Mouse (Mus musculus) cerebellum, postnatal 14 days (tissue): ENCODE measurements around the gene Usf2.

Experiments
- DNase-seq, 2 experiments: peaks; one replicate each; pipeline ENCODE4 v3.0.0; 2021; ENCODE audit warnings: mixed read lengths in 2 of 2

Usf2 gene

GRCm38 (mm10) chr7:30956756-30957366, at the start of gene Usf2:
Gene Usf2 (minus strand): TSS chr7:30956803.
- DNase-seq, result peak; percentile 85 to 89

DNA sequence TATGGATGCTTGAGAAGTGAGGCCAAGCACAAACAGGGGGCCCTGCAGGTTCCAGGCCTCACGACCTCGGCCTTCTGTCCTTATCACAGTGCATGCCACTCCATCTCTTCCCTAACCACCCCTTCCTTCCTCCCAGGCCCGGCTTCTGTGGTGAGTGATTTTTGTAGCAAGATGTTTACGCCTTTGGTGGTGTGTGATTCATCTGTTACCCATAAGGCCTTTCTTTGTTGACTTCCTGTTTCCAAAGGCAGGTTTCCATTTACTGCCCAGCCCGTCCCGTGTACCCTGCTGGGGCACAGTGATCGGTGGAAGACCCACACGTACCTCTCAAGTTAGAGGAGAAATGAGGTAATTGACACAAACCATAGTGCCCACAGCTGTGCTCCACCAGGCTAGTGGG, 46.0 kb upstream of the Usf2 start:
- no peak for DNase-seq

- DNase-seq, result peak; percentile 87 to 90
Measured at GRCm38 (mm10) chr7:31000505-31001020, 44.0 kb upstream of the Usf2 start.

- no peak for DNase-seq
Measured at GRCm38 (mm10) chr7:30996491-30996890, 39.9 kb upstream of the Usf2 start.

- DNase-seq, result peak; percentile 54 to 63
Measured at GRCm38 (mm10) chr7:30993986-30994385, 37.4 kb upstream of the Usf2 start.

DNA sequence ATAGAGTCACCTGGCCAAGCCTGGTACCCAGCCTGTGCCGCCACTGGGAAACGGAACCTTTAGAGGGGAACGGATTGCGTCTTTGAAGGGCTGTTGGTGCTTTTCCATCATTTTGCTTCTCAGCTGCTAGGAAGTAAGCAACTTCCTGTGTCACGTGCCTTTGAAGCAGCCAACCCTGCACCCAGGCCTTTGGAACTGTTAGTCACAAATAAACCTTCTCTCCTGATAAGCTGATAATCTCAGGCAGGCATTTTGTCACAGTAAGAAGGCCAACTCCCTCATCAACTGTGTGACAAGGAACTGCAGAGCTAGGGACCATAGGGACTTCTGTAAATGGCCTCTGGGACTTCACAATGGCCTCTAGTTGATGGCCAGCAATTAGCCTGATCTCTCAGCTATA, 35.5 kb upstream of the Usf2 start:
- DNase-seq, result no peak

DNA sequence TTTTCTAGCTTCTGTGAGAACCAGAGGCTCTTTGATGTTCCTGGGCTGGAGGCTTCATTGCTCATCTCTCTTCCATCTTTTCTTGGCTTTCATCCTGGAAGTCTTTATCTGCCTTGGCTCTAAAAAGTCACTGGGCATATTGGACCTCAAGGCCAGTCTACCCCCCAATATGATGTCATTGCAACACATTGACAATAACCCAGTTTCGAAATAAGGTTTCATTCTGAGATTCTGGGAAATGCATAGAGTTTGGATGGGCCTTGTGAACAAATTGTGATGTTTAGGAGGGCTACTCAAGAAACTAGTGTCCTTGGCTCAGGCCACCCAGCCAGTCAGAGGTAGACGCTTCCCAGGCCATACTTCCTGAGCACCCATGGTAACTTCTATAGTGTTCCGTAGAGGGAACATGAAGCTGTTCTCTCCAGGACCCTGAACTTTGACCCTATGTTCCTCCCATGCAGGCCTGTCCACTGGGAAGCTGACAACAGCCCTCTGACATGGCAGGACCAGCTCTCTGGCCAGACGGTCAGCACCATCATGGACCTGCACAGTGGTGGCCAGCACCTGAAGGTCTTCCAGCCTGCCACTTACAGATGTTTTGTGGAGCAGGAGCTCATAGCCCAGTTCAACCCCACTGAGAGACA, 32.0 kb upstream of the Usf2 start:
- no peak for DNase-seq

DNA sequence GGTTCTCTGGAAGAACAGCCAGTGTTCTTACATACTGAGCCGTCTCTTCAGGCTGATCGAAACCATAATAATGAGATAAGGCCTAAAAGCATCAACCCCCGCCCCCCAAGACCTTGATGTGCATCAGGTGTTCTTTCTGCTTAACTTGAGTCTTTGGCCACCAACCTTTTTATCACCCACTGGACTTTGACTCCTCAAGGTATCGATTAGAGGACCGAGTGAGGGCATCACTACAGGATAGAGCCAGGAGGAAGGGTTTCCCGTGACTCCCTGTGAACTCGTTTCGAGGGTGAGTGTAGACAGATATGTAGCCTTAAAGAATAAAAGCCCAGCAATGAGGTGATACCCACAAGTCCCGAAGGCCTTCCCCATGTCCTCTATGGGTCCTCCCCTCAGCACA, 28.8 kb upstream of the Usf2 start:
- DNase-seq, result no peak

GRCm38 (mm10) chr7:30981703-30982102, 25.1 kb upstream of the Usf2 start:
- no peak for DNase-seq

- DNase-seq, result peak; percentile 91 to 93
Measured at GRCm38 (mm10) chr7:30973501-30974289, 17.1 kb upstream of the Usf2 start, which contains the start of gene Fam187b. Gene Fam187b (plus strand): TSS chr7:30973790.

DNA sequence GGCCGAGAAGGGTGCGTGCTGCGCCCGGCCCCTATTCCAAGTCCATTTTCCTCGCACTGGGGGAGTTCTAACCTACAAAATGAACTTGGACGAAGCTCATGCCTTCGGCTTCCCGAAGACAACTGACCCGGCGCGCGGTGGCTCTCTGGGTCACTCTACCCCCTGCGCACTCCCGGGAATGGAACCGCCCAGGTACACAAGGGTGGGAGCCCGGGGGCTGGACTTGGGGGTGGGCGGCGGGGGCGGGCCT, 16.6 kb upstream of the Usf2 start, which contains the start of gene Lsr:
TSS of gene Lsr (minus strand) at position 214 of the 250 bp plus-strand sequence.
- DNase-seq, result no peak

- no peak for DNase-seq
Measured at GRCm38 (mm10) chr7:30972426-30973250, 16.0 kb upstream of the Usf2 start.

DNA sequence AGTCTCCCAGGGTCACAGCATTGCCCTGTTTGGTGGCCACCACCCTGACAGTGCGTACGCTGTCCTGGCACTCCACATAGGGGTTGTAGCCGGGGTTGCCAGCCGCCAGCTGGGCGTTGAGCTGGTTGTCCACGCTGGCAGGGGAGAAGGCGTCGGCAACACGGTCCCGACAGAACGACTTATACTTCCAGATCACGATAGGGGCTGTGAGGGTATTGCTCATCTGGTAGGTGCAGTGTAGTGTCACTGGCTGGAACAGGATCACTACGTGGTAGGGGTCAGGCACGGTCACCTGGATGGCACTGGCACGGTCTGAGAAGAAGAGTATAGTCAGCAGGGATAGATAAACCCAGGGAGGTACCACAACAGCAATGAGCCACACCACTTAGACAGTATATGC, 15.3 kb upstream of the Usf2 start:
- no peak for DNase-seq

DNA sequence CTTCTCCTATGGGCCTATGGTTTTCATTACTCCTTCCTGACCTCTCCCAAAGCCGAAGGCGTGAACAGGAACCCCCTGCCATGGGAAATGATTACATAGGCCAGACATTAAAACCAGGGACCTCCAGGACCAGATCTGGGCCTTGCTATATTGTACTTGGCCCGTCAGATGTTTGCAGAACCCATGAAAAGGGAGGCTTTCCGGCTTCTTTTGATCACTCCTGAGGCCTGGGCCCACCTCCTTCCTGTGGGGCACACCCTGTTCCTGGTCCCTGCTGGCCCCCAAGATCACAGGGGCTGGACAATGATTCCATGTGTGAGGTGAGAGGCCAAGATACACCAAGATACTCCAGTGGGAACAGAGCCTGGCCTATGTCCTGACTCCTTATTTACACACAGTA, 12.6 kb upstream of the Usf2 start:
- no peak for DNase-seq

DNA sequence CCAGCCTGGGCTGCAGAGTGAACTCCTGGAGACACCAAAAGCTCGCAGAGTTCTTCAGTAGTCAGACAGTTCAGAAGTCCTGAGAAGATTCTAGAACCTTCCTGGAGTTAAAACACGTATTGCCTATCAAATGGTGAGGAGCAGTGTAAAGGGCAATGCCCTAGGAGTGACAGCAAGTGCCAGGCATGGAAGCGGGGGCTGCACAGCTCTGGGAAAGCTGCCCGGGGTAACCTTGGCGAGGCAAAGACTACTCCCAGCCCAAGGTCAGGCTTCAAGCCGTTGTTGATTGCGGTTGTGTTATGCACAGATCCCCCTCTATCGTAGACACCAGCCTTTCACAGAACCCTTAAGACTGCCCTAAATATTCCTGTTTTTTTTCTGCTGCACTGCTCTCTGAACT, 12.0 kb upstream of the Usf2 start:
- no peak for DNase-seq

DNA sequence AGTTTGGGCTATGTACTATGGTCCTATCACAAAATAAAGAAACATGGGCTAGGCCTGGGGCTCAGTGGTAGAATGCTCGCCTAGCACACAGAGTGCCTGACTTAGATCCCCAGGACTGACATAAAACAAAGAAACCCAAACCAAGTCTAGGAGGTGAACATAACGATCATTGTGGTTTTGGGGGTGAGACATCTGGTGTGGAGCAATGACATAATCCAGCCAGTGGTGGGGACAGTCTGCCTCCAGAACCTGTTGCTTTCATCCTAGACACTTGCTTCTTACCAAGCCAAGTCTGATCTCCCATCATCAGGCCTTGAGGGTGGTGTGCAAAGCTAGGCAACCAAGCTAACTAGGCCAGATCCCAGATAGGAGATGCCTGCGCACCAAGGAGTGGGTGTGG, 10.1 kb upstream of the Usf2 start:
- no peak for DNase-seq

DNA sequence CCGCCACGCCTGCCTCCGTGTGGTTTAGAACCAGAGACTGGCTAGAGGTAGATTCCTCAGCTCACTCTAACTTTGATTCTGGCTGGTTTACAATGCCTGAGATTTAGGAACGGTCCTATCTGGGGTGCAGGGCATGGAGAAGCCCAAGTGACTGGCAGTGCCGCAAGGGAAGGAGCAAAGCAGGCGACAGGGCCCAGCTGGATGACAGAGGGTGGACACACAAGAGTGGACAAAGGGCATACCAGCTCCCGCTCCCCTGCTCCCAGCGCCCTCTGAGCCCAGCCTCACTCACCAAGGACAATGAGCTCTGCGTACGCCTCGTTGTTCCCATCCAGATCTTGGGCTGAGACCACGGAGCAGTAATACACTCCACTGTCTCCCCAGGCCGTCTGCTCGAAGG, 9.1 kb upstream of the Usf2 start:
- no peak for DNase-seq

GRCm38 (mm10) chr7:30964366-30964765, 7.8 kb upstream of the Usf2 start:
- DNase-seq, result no peak

DNA sequence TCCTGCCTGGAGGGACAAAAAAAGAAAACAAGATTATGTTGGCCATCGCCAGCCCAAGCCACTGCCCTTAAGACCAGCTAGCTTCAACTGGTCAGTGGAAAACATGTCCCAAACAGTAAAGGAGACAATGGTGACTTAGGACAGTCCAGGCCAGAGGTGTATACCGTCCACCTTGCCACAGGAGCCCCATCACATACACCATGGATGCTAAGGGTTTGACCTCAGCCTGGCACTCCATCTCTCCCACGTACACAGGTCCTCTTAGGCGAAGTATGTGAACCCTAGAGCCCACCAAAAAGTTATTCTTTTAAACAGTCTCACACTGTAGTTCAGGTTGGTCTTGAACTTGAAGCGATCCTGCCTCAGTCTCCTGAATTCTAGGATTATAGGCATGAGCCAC, 6.3 kb upstream of the Usf2 start:
- no peak for DNase-seq

DNA sequence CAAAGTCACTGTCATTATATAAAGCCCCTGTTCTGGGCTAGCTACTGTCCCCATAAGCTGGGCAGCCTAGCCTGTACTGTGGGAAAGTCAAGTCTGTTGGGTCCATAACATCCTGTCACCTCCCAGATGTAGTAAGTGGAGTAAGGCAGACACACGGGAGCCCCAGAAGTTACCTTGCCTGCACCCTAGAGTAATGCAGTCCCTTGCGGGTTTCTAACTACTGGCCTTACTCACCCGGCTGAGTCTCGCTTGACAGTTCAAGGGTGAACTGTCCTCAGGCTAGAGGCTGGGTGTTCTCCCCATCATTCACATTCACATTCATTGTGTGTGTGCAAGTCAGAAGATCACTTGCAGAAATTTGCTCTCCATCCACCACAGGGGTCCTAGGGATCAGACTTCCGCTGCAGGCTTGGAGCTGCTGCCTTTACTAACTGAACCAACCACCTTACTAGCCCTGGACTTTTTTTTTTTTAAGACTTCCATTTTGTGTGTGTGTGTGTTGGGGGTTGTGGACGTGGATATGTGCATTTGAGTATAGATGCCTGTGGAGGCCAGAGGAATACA, 3.3 kb upstream of the Usf2 start:
- DNase-seq, result no peak

- DNase-seq, result peak in 1 of 2 experiments; percentile 29
Measured at GRCm38 (mm10) chr7:30958866-30959487, 2.4 kb upstream of the Usf2 start.
